Mouse (Mus musculus) small intestine, adult 2 months (tissue): ENCODE results near the gene Adamts7.

Experiments
- CTCF ChIP-seq: fragments of 200-500 bp; IDR thresholded peaks from 2 replicates; pipeline ENCODE4 v1.5.1; 2012; ENCODE audit warnings: low read depth, mild to moderate bottlenecking, control low read depth, inconsistent platforms, low read length, moderate library complexity, mixed read lengths; ENCODE audit not compliant: insufficient replicate concordance, insufficient read length; ENCODE audit errors: extremely low read depth
- POLR2A ChIP-seq: fragments of 200-500 bp; IDR thresholded peaks from 2 replicates; pipeline ENCODE4 v1.6.1; 2012; ENCODE audit warnings: low read depth, mild to moderate bottlenecking, control low read depth, inconsistent platforms, low read length, moderate library complexity

- TF ChIP-seq POLR2A (no peak), CTCF (no peak)
Observed at GRCm38 (mm10) chr9:90201541-90201940, 38.7 kb downstream of the Adamts7 start.
